Mouse (Mus musculus) thymus, postnatal 10 days (tissue): ENCODE data around the gene Apela.

ENCODE experiments used
- DNase-seq, 2 experiments: peaks; one replicate each; pipeline ENCODE4 v3.0.0; 2021; ENCODE audit warnings: low spot score in 2 of 2

Gene Apela

DNA sequence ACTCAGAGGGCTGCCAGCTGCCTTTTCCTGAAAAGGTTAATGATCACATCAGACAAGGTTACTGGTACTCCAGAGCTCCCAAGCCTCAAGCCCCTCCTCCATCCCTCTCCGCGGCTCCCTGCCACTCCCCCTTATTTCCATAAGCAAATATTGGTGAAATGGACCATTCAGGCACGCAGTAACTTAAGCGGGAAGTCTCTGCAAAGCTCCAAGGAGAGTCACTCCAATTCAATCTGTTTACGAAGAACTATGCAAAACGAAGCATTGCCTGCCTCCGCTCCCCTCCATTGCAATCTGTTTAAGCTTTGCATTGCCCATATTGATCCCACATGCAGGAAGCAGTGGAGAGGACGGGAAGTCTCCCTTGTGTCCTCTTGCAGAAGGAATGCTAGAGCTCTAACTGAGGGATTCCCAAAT, at the start of gene Apela:
Apela (minus strand) TSS at position 220 of the 417 bp plus-strand sequence.
- no peak for DNase-seq

DNA sequence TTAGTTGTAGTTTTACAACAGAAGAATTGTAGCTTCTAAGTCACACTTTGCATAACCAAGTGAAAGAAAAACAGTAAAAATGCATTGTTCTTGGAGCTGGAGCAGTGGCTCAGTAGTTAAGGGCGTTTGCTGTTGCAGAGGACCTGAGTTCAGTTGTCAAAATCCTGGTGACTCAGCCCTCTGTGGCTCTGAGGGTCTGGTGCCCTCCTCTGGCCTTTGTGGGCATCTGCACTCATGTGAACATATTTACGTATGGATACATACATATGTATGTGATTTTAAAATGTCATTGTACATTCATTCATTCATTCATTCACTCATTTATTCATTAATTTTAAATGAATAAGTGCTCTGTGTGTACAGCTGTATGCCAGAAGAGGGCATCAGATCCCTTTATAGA, 48.5 kb upstream of the Apela start:
- DNase-seq: no peak

- DNase-seq: no peak
These were observed 43.6 kb upstream of the Apela start for GRCm38 (mm10) chr8:65080731-65081130.

- DNase-seq: no peak
These were observed 37.6 kb upstream of the Apela start, which contains the start of gene Gm10663 for GRCm38 (mm10) chr8:65074733-65075132. Gm10663 (plus strand) TSS chr8:65075033.

- no peak for DNase-seq
These were observed 33.9 kb upstream of the Apela start for GRCm38 (mm10) chr8:65070996-65071395.

GRCm38 (mm10) chr8:65068473-65068819, 31.3 kb upstream of the Apela start:
- DNase-seq: no peak

GRCm38 (mm10) chr8:65067694-65068472, 30.7 kb upstream of the Apela start:
- DNase-seq: no peak

- no peak for DNase-seq
These were observed 29.9 kb upstream of the Apela start for GRCm38 (mm10) chr8:65067031-65067430.

DNA sequence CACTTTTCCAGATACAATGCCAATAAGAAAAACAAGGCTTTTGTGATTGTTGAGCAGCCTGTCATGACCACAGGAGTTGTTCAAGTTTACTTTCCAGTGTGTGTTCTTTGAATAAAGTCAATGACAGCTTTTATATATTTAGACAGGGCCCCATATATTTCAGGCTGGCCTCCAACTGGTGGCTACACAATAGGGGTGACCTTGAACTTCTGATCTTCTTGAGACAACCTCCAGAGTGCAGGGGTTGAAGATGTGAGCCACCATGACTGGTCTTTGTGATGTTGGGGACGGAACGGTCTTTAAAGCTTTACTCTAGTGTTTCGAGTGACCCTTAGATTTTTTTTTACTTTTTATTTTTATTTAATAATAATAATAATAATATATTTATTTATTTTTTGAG, 28.5 kb upstream of the Apela start:
- DNase-seq: no peak

DNA sequence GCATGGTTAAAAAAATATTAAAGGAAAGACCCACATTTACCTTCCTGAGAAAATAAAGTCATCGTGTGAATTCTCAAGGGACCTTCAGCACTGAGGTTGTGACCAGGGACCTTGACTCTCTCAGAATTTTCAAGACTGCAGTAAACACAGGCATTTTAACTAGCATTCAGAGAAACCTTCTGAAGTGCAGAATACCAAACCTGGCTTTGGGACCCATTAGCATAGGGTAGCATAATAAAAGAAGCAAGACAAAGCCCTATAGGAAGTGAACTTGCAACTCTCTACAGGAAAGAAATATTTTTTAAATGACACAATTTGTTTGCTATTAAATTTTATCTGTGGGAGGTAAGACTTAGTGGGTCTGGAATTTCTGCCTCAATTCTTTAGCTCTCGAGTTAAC, 26.9 kb upstream of the Apela start:
- DNase-seq: no peak

DNA sequence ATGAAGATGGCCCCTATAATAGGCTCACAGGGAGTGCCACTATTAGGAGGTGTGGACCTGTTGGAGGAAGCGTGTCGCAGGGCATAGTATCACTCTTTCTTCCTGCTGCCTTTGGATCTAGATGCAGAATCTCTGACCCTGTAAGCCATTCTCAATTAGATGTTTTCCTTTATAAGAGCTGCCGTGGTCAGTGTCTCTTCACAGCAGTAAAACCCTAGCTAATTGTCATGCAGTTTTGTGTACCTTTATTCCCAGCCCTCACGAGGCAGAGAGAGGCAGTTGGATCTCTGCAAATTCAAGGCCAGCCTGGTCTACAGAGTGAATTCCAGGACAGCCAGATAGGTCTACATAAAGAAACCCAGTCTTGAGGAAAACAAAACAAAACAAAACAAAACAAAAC, 25.1 kb upstream of the Apela start:
- no peak for DNase-seq

- no peak for DNase-seq
These were observed 19.6 kb upstream of the Apela start for GRCm38 (mm10) chr8:65056722-65057121.

- no peak for DNase-seq
These were observed 16.8 kb upstream of the Apela start for GRCm38 (mm10) chr8:65053968-65054367.

DNA sequence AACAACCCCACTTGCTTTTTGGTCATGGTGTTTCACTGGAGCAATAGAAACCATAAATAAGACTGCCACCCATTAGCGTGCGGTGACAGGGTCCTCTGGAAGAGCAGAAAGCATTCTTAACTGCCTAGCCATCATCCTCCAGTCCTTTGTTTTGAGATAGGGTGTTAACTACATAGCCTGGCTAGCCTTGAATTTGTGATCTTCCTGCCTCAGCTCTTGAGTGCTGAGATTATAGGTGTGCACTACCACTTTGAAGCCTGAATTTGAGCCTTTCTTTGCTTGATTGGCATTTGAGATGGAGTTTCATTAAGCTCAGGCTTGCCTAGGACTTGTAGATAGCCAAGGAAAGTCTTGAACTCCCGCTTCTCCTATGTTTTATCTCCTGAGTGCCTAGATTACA, 16.4 kb upstream of the Apela start:
- DNase-seq: no peak

GRCm38 (mm10) chr8:65047801-65048200, 10.7 kb upstream of the Apela start:
- no peak for DNase-seq

GRCm38 (mm10) chr8:65047193-65047592, 10.1 kb upstream of the Apela start:
- no peak for DNase-seq

DNA sequence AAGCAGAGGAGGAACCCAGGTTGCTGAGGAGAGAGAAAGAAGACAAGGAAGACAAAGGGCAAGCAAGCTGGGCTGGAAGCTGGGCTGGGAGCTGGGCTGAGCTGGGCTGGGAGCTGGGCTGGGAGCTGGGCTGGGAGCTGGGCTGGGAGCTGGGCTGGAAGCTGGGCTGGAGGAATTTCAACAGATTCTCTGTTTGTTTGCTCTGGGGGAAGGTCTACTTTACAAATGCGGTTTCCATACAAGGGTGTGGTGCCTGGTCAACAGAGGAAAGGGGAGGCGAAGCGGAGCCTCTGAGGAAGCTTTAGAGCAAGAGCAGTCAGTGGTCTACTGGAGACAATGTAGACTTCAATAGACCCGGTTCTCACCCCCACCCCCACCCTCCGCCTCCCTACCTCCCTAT, 9.4 kb upstream of the Apela start:
- no peak for DNase-seq

DNA sequence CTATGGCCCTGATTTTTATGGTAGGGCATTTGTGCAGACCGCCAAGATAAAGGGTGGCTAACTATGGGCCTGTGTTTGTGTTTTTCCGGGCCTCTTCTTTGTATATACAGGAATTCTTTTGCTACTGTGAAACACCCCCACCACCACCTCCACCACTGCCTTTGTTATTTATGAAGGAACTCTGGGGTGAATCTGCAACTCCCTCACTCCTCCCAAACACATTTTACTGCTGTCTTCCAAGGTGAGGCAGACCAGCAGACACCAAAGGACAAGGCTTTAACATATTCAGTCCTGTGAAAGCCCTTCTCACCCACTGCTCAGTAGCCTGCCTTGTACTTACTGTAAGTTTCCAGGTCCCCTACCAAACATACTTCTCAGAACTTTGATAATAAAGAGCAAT, 3.0 kb downstream of the Apela start:
- DNase-seq: no peak

- DNase-seq: no peak
These were observed 4.1 kb downstream of the Apela start for GRCm38 (mm10) chr8:65033056-65033455.

GRCm38 (mm10) chr8:65032107-65032506, 5.0 kb downstream of the Apela start:
- no peak for DNase-seq

DNA sequence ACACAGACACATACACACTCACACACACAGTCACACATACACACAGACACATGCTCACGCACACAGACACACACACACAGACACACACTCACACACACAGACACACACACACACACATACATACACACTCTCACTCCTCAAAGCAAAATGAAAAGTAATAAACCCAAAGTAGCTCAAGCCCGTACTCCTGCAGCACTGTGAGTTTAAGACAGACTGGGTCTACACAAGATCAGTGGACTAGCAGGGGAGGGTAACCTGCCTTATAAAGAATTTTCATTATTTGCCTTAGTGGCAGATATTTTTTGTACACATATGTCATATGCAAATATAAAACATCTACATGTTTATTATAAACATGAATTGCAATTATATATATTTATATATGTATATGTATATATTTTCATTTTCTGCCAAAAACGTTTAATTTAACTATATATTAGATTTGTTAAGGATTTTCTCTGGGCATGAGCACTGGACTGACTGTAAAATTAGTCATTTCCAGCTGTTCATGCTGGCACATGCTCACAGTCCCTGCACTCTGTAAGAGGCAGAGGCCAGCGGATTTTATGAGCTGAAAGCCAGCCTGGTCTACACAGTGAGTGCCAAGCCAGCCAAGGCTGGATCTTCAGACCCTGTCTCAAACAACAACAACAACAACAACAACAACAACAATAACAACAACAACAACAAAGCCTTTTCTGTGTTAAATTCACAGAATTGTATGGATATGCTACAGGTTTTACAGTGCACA, 6.2 kb downstream of the Apela start:
- no peak for DNase-seq

DNA sequence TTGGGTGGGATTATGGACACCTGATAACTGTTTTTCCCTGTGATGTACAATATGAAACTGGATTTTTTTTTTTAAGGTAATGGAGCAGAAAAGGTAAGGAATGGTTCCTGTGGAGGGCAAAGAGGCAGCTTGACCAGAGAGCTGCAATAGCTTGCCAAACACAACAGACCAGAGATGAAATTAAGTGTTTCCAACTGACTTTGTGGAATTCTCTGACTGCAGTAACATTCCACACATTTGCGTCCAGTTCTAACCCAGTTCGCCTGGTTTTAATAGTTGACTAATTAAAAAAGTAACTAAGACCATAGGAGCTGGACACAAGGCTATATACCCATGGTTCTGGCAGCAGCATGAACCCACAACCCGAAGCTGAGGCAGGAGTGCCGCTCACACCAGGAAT, 7.4 kb downstream of the Apela start:
- no peak for DNase-seq

- no peak for DNase-seq
These were observed 8.0 kb downstream of the Apela start for GRCm38 (mm10) chr8:65028959-65029686.
